10 mouse cellular contexts compared by ENCODE assay signal in genomic region chr2:168988056-168988455, GRCm38 (mm10).
"Had no signal": no experiment of that assay in that cellular context is flagged by ENCODE, and none has a peak within 500 bp of the region (broad histone marks: within the 10 kb centered on the region; RNA-seq: fewer than 3 reads in every experiment).

No protein-coding gene starts in this region.

- DNase-seq: layer of hippocampus, adult 9-11 months; left cerebral cortex, postnatal 4 days; lung, adult 18-20 months; midbrain, embryonic 14.5 days; thymus, adult 18-20 months; thymus, postnatal 36 days had no signal

- H3K27me3 ChIP-seq: limb, embryonic 13.5 days; neural tube, embryonic 15.5 days had no signal

- H3K27ac ChIP-seq: limb, embryonic 13.5 days; liver, embryonic 14.5 days; neural tube, embryonic 15.5 days had no signal

- H3K4me1 ChIP-seq: limb, embryonic 13.5 days had no signal

- H3K36me3 ChIP-seq: limb, embryonic 13.5 days; neural tube, embryonic 15.5 days had no signal

- H3K9me3 ChIP-seq: neural tube, embryonic 15.5 days had no signal

- H3K4me2 ChIP-seq: limb, embryonic 13.5 days; neural tube, embryonic 15.5 days had no signal

- H3K4me3 ChIP-seq: limb, embryonic 13.5 days; myocyte; neural tube, embryonic 15.5 days had no signal

- H3K9ac ChIP-seq: limb, embryonic 13.5 days; liver, embryonic 14.5 days; neural tube, embryonic 15.5 days had no signal
